Mouse (Mus musculus) liver, embryonic 14.5 days (tissue): ENCODE results near the gene Syce2.

Source experiments
- CTCF ChIP-seq: IDR thresholded peaks from 2 replicates; pipeline ENCODE4 v1.5.1; 2016; ENCODE audit warnings: antibody characterized with exemption, low read depth, control low read depth
- EP300 ChIP-seq: IDR thresholded peaks from 2 replicates; pipeline ENCODE4 v1.6.1; 2016; ENCODE audit warnings: antibody characterized with exemption, low read depth

DNA sequence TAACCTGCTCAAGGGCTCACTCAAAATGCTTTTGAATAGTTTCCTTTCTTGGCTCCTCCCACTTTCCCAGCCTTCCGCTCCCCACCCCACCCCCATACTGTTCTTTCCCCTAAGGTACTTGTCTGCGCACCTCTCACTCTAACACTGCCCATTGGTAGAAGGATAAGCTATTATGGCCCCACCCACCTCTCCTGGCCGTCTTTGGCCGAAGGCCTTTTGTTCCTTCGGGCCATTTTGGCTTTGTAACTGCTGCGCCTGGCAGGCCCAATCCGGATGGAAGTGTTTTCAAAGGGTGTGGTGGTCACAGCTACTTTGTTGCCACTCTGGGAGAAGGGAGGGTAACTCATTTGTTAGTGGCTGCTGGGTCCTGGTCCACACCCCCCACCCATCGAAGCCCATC is 43.4 kb downstream of the Syce2 start:
- no peak for TF ChIP-seq CTCF
- no peak for TF ChIP-seq EP300
